Mouse (Mus musculus) gonadal fat pad, adult 2 months (tissue): ENCODE measurements around the gene Ptk7. TPM values are rescaled to one million over a fixed set of nuclear protein-coding genes. Genes with fewer than 3 reads are reported as not detected.

Source experiments
- DNase-seq: peaks from one replicate; pipeline ENCODE4 v3.0.0-alpha.2; 2012; ENCODE audit warnings: low read depth
- polyA plus RNA-seq: library from polyadenylated mRNA; depleted of rRNA; stranded (reverse); fragments of >200 nt; gene quantifications from 2 replicates; pipeline ENCODE4 v1.2.3, GENCODE M21; 2012

The Ptk7 gene
- polyA plus RNA-seq, 1 experiment: 15.7 TPM

GRCm38 (mm10) chr17:46609721-46610514, 19.4 kb downstream of the Ptk7 start:
- peak; percentile 71 for DNase-seq

GRCm38 (mm10) chr17:46605987-46606386, 23.3 kb downstream of the Ptk7 start:
- DNase-seq: no peak

GRCm38 (mm10) chr17:46605126-46605525, 24.2 kb downstream of the Ptk7 start:
- DNase-seq: no peak

- DNase-seq: no peak
Observed at GRCm38 (mm10) chr17:46603229-46603628, 26.1 kb downstream of the Ptk7 start.

- no peak for DNase-seq
Observed at GRCm38 (mm10) chr17:46602212-46602611, 27.1 kb downstream of the Ptk7 start.

GRCm38 (mm10) chr17:46600569-46600968, 28.7 kb downstream of the Ptk7 start:
- no peak for DNase-seq

GRCm38 (mm10) chr17:46598963-46599362, 30.3 kb downstream of the Ptk7 start:
- no peak for DNase-seq

- DNase-seq: no peak
Observed at GRCm38 (mm10) chr17:46597956-46598355, 31.3 kb downstream of the Ptk7 start.

GRCm38 (mm10) chr17:46595336-46595735, 34.0 kb downstream of the Ptk7 start:
- DNase-seq: no peak

GRCm38 (mm10) chr17:46594606-46595005, 34.7 kb downstream of the Ptk7 start:
- no peak for DNase-seq

GRCm38 (mm10) chr17:46593124-46593523, 36.2 kb downstream of the Ptk7 start:
- no peak for DNase-seq

- DNase-seq: no peak
Observed at GRCm38 (mm10) chr17:46591406-46591805, 37.9 kb downstream of the Ptk7 start.

GRCm38 (mm10) chr17:46590439-46590838, 38.9 kb downstream of the Ptk7 start:
- DNase-seq: no peak

- no peak for DNase-seq
Observed at GRCm38 (mm10) chr17:46589635-46590314, 39.5 kb downstream of the Ptk7 start.

GRCm38 (mm10) chr17:46588913-46589312, 40.4 kb downstream of the Ptk7 start:
- no peak for DNase-seq

- DNase-seq: no peak
Observed at GRCm38 (mm10) chr17:46588173-46588572, 41.1 kb downstream of the Ptk7 start.

GRCm38 (mm10) chr17:46586327-46586726, 43.0 kb downstream of the Ptk7 start:
- DNase-seq: no peak

- DNase-seq: no peak
Observed at GRCm38 (mm10) chr17:46578650-46579049, 50.7 kb downstream of the Ptk7 start.

GRCm38 (mm10) chr17:46576070-46576469, 53.2 kb downstream of the Ptk7 start:
- DNase-seq: no peak

- DNase-seq: no peak
Observed at GRCm38 (mm10) chr17:46574535-46574934, 54.8 kb downstream of the Ptk7 start.

GRCm38 (mm10) chr17:46571005-46571404, 58.3 kb downstream of the Ptk7 start:
- DNase-seq: no peak

GRCm38 (mm10) chr17:46559146-46559545, 70.2 kb downstream of the Ptk7 start:
- no peak for DNase-seq

- no peak for DNase-seq
Observed at GRCm38 (mm10) chr17:46558151-46558550, 71.2 kb downstream of the Ptk7 start.
